Mouse (Mus musculus): Measurements from ENCODE around the gene L3mbtl4.

The L3mbtl4 gene

GRCm38 (mm10) chr17:68666528-68666927 is 392.9 kb downstream of the L3mbtl4 start:
- no peak for DNase-seq

- no peak for DNase-seq
Measured at GRCm38 (mm10) chr17:68672088-68672504, 398.5 kb downstream of the L3mbtl4 start.

GRCm38 (mm10) chr17:68710701-68711100 is 437.1 kb downstream of the L3mbtl4 start:
- DNase-seq: no peak

- DNase-seq: no peak
Measured at GRCm38 (mm10) chr17:68711350-68711749, 437.8 kb downstream of the L3mbtl4 start.

GRCm38 (mm10) chr17:68748296-68748695 is 474.7 kb downstream of the L3mbtl4 start:
- no peak for DNase-seq

GRCm38 (mm10) chr17:68750513-68750912 is 476.9 kb downstream of the L3mbtl4 start:
- DNase-seq: no peak

GRCm38 (mm10) chr17:68753112-68753511 is 479.5 kb downstream of the L3mbtl4 start:
- no peak for DNase-seq

- DNase-seq: no peak
Measured at GRCm38 (mm10) chr17:68754789-68755188, 481.2 kb downstream of the L3mbtl4 start.

GRCm38 (mm10) chr17:68758428-68758827 is 484.8 kb downstream of the L3mbtl4 start:
- DNase-seq: no peak

GRCm38 (mm10) chr17:68758936-68759335 is 485.3 kb downstream of the L3mbtl4 start:
- no peak for DNase-seq

GRCm38 (mm10) chr17:68759978-68760377 is 486.4 kb downstream of the L3mbtl4 start:
- no peak for DNase-seq

- no peak for DNase-seq
Measured at GRCm38 (mm10) chr17:68764329-68764880, 490.8 kb downstream of the L3mbtl4 start.

- no peak for DNase-seq
Measured at GRCm38 (mm10) chr17:68769561-68769960, 496.0 kb downstream of the L3mbtl4 start.

- DNase-seq: no peak
Measured at GRCm38 (mm10) chr17:68771046-68771750, 497.6 kb downstream of the L3mbtl4 start.

- no peak for DNase-seq
Measured at GRCm38 (mm10) chr17:68793741-68794140, 520.1 kb downstream of the L3mbtl4 start.

- no peak for DNase-seq
Measured at GRCm38 (mm10) chr17:68826323-68826722, 552.7 kb downstream of the L3mbtl4 start, which contains the start of gene Tmem200c. TSS of gene Tmem200c (plus strand) at chr17:68826623.

Measured in kidney, adult 18-20 months (tissue).